7 mouse cellular contexts compared by ENCODE assay signal in genomic region chr3:81782921-81783541, GRCm38 (mm10).
DNase-seq lines count a peak whose midpoint lies in the region; ATAC-seq and TF ChIP-seq lines count a peak whose summit lies in the region.

No protein-coding gene starts in this region.

- H3K27me3 ChIP-seq in CH12.LX (replicated peaks), result no peaks in the 10 kb centered on the region
- no peaks in the 10 kb centered on the region for H3K27me3 ChIP-seq in embryonic facial prominence, embryonic 11.5 days (ENCODE audit: control insufficient read depth, insufficient read depth, low read length)
- no peaks in the 10 kb centered on the region for H3K27me3 ChIP-seq in heart, postnatal 0 days (ENCODE audit: control insufficient read depth, insufficient read depth, low read length)

- no peak; the same call in 1 of the 2 replicates for TF ChIP-seq EP300 in CH12.LX (IDR thresholded peaks at IDR 0.05; ENCODE audit: low read length)
- no peak for TF ChIP-seq EP300 in heart, postnatal 0 days (IDR thresholded peaks at IDR 0.05; ENCODE audit: low read depth)

- peak; percentile 92 for TF ChIP-seq RAD21 in CH12.LX (IDR thresholded peaks at IDR 0.05; ENCODE audit: low read depth, low read length)

- in situ Hi-C loops in CH12.LX (cut with MboI; ENCODE audit: low pct_ligation_motif_present, low pct_unique_long_range_greater_than_20kb, low sequenced_read_pairs), result loop anchor here (25.0 kb wide), 2 partner anchors 446 to 746 kb away; partner anchors contain the start of gene Pdgfc

- no peaks in the 10 kb centered on the region for H3K36me3 ChIP-seq in CH12.LX (replicated peaks in 1 of 2; ENCODE audit: control insufficient read depth in 1 of 2, insufficient read depth in 1 of 2, low read length in 1 of 2)
- no peaks in the 10 kb centered on the region for H3K36me3 ChIP-seq in embryonic facial prominence, embryonic 11.5 days (replicated peaks; ENCODE audit: control insufficient read depth, insufficient read depth, low read depth, low read length)
- H3K36me3 ChIP-seq in heart, postnatal 0 days (replicated peaks; ENCODE audit: control insufficient read depth, insufficient read depth, low read length), result no peaks in the 10 kb centered on the region
- no peaks in the 10 kb centered on the region for H3K36me3 ChIP-seq in macrophage (ENCODE audit: inconsistent target)

- H3K9ac ChIP-seq in CH12.LX (ENCODE audit: insufficient read depth, low read depth), result peak overlapping the region; percentile 56; the same call in 1 of the 2 replicates
- H3K9ac ChIP-seq in embryonic facial prominence, embryonic 11.5 days (replicated peaks; ENCODE audit: low read length), result peak overlapping the region; percentile 13; the same call in 1 of the 2 replicates
- H3K9ac ChIP-seq in heart, postnatal 0 days (replicated peaks; ENCODE audit: low read depth, low read length), result no peak overlapping the region

- no peaks in the 10 kb centered on the region for H3K9me3 ChIP-seq in CH12.LX (replicated peaks; ENCODE audit: low read length)
- H3K9me3 ChIP-seq in embryonic facial prominence, embryonic 11.5 days (replicated peaks; ENCODE audit: control insufficient read depth, low read length), result no peaks in the 10 kb centered on the region
- H3K9me3 ChIP-seq in heart, postnatal 0 days (replicated peaks; ENCODE audit: control insufficient read depth, low read length), result no peaks in the 10 kb centered on the region

- H3K27ac ChIP-seq in CH12.LX (ENCODE audit: insufficient read depth, low read depth), result no peak overlapping the region
- no peak overlapping the region for H3K27ac ChIP-seq in embryonic facial prominence, embryonic 11.5 days (replicated peaks; ENCODE audit: low read depth, low read length)
- H3K27ac ChIP-seq in heart, postnatal 0 days (ENCODE audit: low read depth), result no peak overlapping the region
- no peak overlapping the region for H3K27ac ChIP-seq in macrophage

- H3K4me1 ChIP-seq in CH12.LX (ENCODE audit: control insufficient read depth in 1 of 2, insufficient read depth in 2 of 2), result peaks cover 3 to 8% of the 10 kb centered on the region in 2 experiments; a peak in 3 of 4 replicates
- H3K4me1 ChIP-seq in embryonic facial prominence, embryonic 11.5 days (ENCODE audit: control insufficient read depth, insufficient read depth, low read length), result no peaks in the 10 kb centered on the region
- H3K4me1 ChIP-seq in heart, postnatal 0 days (ENCODE audit: control insufficient read depth, insufficient read depth), result no peaks in the 10 kb centered on the region

- peak; percentile 54 to 84 for TF ChIP-seq CTCF in CH12.LX (conservative IDR thresholded peaks at IDR 0.05 in 1 of 2, IDR thresholded peaks at IDR 0.05 in 1 of 2; ENCODE audit: low read depth in 2 of 2, low read length in 2 of 2)
- TF ChIP-seq CTCF in heart, postnatal 0 days (IDR thresholded peaks at IDR 0.05; ENCODE audit: low read depth), result peak; percentile 64

- peak; percentile 52; the same call in 1 of the 2 replicates for ATAC-seq in embryonic facial prominence, embryonic 11.5 days (replicated peaks; ENCODE audit: insufficient number of reproducible peaks, low FRiP score, low TSS enrichment, low read depth)
- ATAC-seq in heart, postnatal 0 days (ENCODE audit: insufficient read depth, low read depth), result no peak

- WGBS in embryonic facial prominence, embryonic 11.5 days, result 26% methylated on average over 15 of the region's 15 CpGs
- WGBS in heart, postnatal 0 days, result 22% methylated on average over 15 of the region's 15 CpGs
- WGBS in macrophage (ENCODE audit: missing documents), result under 1% methylated on average over 15 of the region's 15 CpGs

- peak; percentile 65 for DNase-seq in CH12.LX (ENCODE audit: extremely low read depth)
- DNase-seq in T-cell, adult 2 months (ENCODE audit: low spot score), result peak; percentile 15
- DNase-seq in embryonic facial prominence, embryonic 11.5 days (ENCODE audit: low spot score), result peak; percentile 79
- peak; percentile 41 for DNase-seq in heart, postnatal 0 days (ENCODE audit: low spot score)
- peak; percentile 28 to 52 for DNase-seq in layer of hippocampus, postnatal 10 days (ENCODE audit: low spot score in 2 of 2)
- DNase-seq in retina, postnatal 7 days (ENCODE audit: low read depth, low spot score), result peak; percentile 34

- H3K4me3 ChIP-seq in CH12.LX (replicated peaks in 1 of 3; ENCODE audit: low read depth in 2 of 3, low read length in 2 of 3, poor library complexity in 1 of 3) (peak overlapping the region; percentile 5 to 42 (median 17)), macrophage (ENCODE audit: inconsistent target) (peak overlapping the region; percentile 2; the same call in 1 of the 2 replicates)
- no peak overlapping the region for H3K4me3 ChIP-seq in embryonic facial prominence, embryonic 11.5 days (ENCODE audit: low read depth, low read length)
- H3K4me3 ChIP-seq in heart, postnatal 0 days (ENCODE audit: low read depth, low read length), result no peak overlapping the region

- dilution Hi-C loops in CH12.LX (cut with MboI; ENCODE audit: extremely low pct_ligation_motif_present, extremely low pct_unique_long_range_greater_than_20kb, low sequenced_read_pairs), result no loop called here

- H3K79me2 ChIP-seq in CH12.LX (replicated peaks; ENCODE audit: control insufficient read depth, extremely low read depth, insufficient read depth, poor library complexity, severe bottlenecking), result no peaks in the 10 kb centered on the region
- no peaks in the 10 kb centered on the region for H3K79me2 ChIP-seq in macrophage (ENCODE audit: inconsistent target)

- peak overlapping the region; percentile 57 for H3K4me2 ChIP-seq in CH12.LX (ENCODE audit: insufficient read depth, low read depth, poor library complexity, severe bottlenecking)
- H3K4me2 ChIP-seq in embryonic facial prominence, embryonic 11.5 days (ENCODE audit: low read depth, low read length), result no peak overlapping the region; the same call in 1 of the 2 replicates
- H3K4me2 ChIP-seq in heart, postnatal 0 days (ENCODE audit: low read depth, low read length), result peak overlapping the region; percentile 28

- TF ChIP-seq POLR2A in CH12.LX (IDR thresholded peaks at IDR 0.05; ENCODE audit: low read depth, low read length), result no peak

TF ChIP-seq in CH12.LX, 34 proteins besides CTCF, POLR2A, EP300 and RAD21:
- no peak for TF ChIP-seq RCOR1 (conservative IDR thresholded peaks at IDR 0.05; ENCODE audit: low read depth, low read length)
- TF ChIP-seq CHD2 (IDR thresholded peaks at IDR 0.05; ENCODE audit: low read length), result no peak
- TF ChIP-seq ETS1 (conservative IDR thresholded peaks at IDR 0.05; ENCODE audit: low read depth, low read length), result peak; percentile 31; the same call in 1 of the 2 replicates
- no peak for TF ChIP-seq ZKSCAN1 (IDR thresholded peaks at IDR 0.05; ENCODE audit: borderline replicate concordance, low read depth, low read length)
- TF ChIP-seq NELFE (IDR thresholded peaks at IDR 0.05; ENCODE audit: low read depth, low read length), result no peak
- peak; percentile 49; the same call in 1 of the 2 replicates for TF ChIP-seq JUND (conservative IDR thresholded peaks at IDR 0.05; ENCODE audit: low read depth, low read length)
- TF ChIP-seq ZMIZ1 (IDR thresholded peaks at IDR 0.05; ENCODE audit: low read depth, low read length), result no peak
- no peak for TF ChIP-seq MAFK (IDR thresholded peaks at IDR 0.05; ENCODE audit: insufficient replicate concordance, low read length)
- TF ChIP-seq NRF1 (IDR thresholded peaks at IDR 0.05; ENCODE audit: low read depth, low read length), result no peak
- no peak for TF ChIP-seq PAX5 (IDR thresholded peaks at IDR 0.05; ENCODE audit: low read length)
- TF ChIP-seq GABPA (IDR thresholded peaks at IDR 0.05; ENCODE audit: insufficient replicate concordance, low read depth, low read length), result no peak
- TF ChIP-seq SIN3A (IDR thresholded peaks at IDR 0.05; ENCODE audit: low read length), result 0 out of 2 replicates have a peak, but pooled peaks have one; percentile 40
- TF ChIP-seq BHLHE40 (IDR thresholded peaks at IDR 0.05; ENCODE audit: low read depth, low read length), result no peak
- no peak for TF ChIP-seq ELF1 (IDR thresholded peaks at IDR 0.05; ENCODE audit: low read depth, low read length)
- TF ChIP-seq UBTF (IDR thresholded peaks at IDR 0.05; ENCODE audit: low read depth, low read length), result no peak
- no peak for TF ChIP-seq E2F4 (IDR thresholded peaks at IDR 0.05; ENCODE audit: insufficient replicate concordance, low read depth, low read length)
- TF ChIP-seq MYC (IDR thresholded peaks at IDR 0.05; ENCODE audit: low read depth, low read length), result peak; percentile 66; the same call in 1 of the 2 replicates
- TF ChIP-seq USF2 (conservative IDR thresholded peaks at IDR 0.05; ENCODE audit: low read depth, low read length), result no peak
- TF ChIP-seq USF1 (IDR thresholded peaks at IDR 0.05; ENCODE audit: low read depth, low read length), result no peak
- no peak for TF ChIP-seq JUN (IDR thresholded peaks at IDR 0.05; ENCODE audit: insufficient read depth, low read depth, low read length)
- no peak for TF ChIP-seq TBP (conservative IDR thresholded peaks at IDR 0.05; ENCODE audit: low read depth, low read length)
- TF ChIP-seq MAZ (IDR thresholded peaks at IDR 0.05; ENCODE audit: low read depth, low read length), result no peak
- TF ChIP-seq SMC3 (IDR thresholded peaks at IDR 0.05; ENCODE audit: low read depth, low read length), result peak; percentile 74
- no peak for TF ChIP-seq TCF12 (IDR thresholded peaks at IDR 0.05; ENCODE audit: low read depth, low read length)
- TF ChIP-seq IRF4 (IDR thresholded peaks at IDR 0.05; ENCODE audit: low read depth, low read length), result peak; percentile 28; the same call in 1 of the 2 replicates
- TF ChIP-seq CHD1 (IDR thresholded peaks at IDR 0.05; ENCODE audit: low read depth, low read length), result no peak
- TF ChIP-seq MAX (IDR thresholded peaks at IDR 0.05; ENCODE audit: low read length), result peak; percentile 52; the same call in 1 of the 2 replicates
- TF ChIP-seq HCFC1 (IDR thresholded peaks at IDR 0.05; ENCODE audit: low read depth, low read length), result no peak
- peak; percentile 99 for TF ChIP-seq ZNF384 (IDR thresholded peaks at IDR 0.05; ENCODE audit: low read depth, low read length)
- TF ChIP-seq MEF2A (IDR thresholded peaks at IDR 0.05; ENCODE audit: borderline replicate concordance, low read depth, low read length), result no peak
- no peak for TF ChIP-seq POLR2AphosphoS2 (IDR thresholded peaks at IDR 0.05; ENCODE audit: low read depth, low read length)
- no peak; the same call in 1 of the 2 replicates for TF ChIP-seq MXI1 (IDR thresholded peaks at IDR 0.05; ENCODE audit: low read depth, low read length)
- TF ChIP-seq ZC3H11A (IDR thresholded peaks at IDR 0.05; ENCODE audit: low read depth, low read length), result peak; percentile 56; the same call in 1 of the 2 replicates
- no peak for TF ChIP-seq KAT2A (IDR thresholded peaks at IDR 0.05; ENCODE audit: insufficient replicate concordance, low read length)

Comparison
In these comparisons a context has a peak if more than half of its experiments do, and no peak if none do; other contexts are left out.
1. DNase-seq: peak in every context shown above with its lines; median percentile 79 in embryonic facial prominence, embryonic 11.5 days; 65 in CH12.LX; 41 in heart, postnatal 0 days; 40 in layer of hippocampus, postnatal 10 days; 34 in retina, postnatal 7 days; 15 in T-cell, adult 2 months.
2. H3K4me3 ChIP-seq: peak in CH12.LX (3 of 3) and macrophage (single experiment); none in embryonic facial prominence, embryonic 11.5 days (single experiment) and heart, postnatal 0 days (single experiment).